Mouse (Mus musculus) adrenal gland, postnatal 4 days (tissue): ENCODE results near the gene Ctsl. TPM values are rescaled to one million over a fixed set of nuclear protein-coding genes. Genes with fewer than 3 reads are reported as not detected.

ENCODE experiments used
- DNase-seq, 2 experiments: peaks; one replicate each; pipeline ENCODE4 v3.0.0; 2021 to 2022; ENCODE audit warnings: low spot score in 2 of 2, mixed read lengths in 2 of 2
- total RNA-seq, 2 experiments: library from RNA; stranded (reverse); gene quantifications; 2 replicates each; pipeline ENCODE4 v1.2.3; 2021

The Ctsl gene
- total RNA-seq, 2 experiments from 2014 or later = 275 to 276 TPM

DNA sequence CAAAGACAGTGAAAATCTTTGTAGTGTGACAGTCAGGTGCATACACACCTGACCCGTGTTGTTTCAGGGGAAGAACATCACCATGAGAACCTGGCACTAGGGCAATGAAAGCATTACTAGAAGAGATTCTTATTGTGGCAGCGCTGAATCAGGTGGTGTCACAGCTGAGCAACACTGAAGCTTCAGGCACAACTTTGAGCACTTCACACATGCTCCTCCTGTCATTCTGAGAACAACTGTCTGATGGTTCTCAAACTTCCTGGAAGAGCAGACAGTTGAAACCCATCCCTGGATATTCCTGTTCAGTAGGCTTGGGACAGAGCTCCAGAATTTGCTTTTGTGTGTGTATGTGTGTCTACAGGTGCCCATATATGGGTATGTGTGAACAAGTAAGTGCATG is 5.8 kb upstream of the Ctsl start:
- no peak for DNase-seq

DNA sequence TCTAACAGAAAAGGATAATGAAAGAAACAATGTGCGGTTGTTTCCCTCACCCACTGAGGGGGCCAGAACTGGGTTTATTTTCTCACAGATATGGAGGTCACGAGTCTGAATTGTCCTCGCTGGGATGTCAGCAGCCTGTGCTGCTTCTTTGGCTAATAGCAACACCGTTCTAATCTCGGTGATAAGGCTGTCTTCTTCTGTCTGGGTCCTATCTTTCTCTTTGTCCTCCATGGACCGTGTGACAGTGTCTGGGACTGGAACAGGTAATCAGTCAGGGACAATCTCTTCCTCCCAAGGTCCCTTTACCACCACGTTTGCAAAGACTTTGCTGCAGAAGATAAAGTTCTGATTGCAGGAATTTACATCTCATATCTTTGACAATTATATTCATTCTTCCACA is 4.5 kb upstream of the Ctsl start:
- DNase-seq = no peak

DNA sequence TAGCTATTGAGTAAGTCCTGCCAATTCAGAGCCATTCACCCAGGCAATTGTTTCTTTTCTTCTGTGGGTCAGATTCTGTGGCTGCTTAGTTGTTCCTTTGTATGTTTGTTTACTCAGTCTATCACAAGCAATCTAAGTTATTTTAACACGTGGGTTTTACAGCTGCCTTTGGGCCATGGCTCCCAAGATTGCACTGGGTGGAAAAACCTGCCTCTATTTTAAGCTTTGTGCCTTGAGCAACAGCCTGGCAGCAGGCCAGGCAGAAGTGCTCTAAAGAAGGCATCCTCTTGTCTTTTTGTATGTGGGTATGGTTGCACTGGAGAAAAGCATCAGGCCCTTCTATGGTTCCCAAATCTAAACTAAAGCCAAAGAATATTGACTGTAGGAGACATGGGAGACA is 3.0 kb upstream of the Ctsl start:
- no peak for DNase-seq

- peak; percentile 7 to 12 for DNase-seq
Measured at GRCm38 (mm10) chr13:64369805-64370172, 901 bp downstream of the Ctsl start.

DNA sequence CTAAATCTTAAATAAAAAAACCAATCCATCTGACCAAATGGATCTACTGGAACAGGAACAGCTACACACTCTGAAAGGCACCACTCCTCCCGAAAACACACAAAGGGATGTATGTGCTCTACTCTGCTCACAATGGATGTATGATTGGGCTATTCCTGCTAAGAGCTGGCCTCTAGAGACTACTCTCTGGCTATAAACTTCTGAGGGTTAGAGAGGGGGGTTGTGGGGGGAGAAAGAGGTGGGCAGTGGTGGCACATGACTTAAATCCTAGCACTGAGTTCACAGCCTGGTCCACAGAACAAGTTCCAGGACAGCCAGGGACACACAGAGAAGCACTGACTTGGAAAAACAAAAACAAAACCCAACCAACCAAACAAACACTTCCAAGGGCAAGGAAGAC is 2.1 kb downstream of the Ctsl start:
- no peak for DNase-seq

DNA sequence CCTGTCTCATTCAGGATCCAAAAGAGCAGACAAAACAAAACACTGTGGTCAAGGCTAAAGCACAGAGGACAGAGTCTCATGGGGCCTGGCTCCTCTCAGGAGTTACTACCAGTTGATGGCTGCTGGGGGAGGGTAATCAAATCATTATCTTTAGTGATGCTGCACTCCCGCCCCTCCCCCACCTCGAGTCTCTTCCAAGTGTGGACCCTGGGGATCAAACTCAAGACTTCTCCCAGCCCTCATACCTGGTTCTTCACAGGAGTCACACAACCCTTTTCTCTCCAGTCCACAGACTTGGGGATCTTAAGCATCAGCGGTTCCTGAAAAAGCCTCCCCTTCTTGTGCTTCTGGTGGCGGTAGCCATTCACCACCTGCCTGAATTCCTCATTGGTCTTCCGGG is 3.1 kb downstream of the Ctsl start:
- DNase-seq = no peak

GRCm38 (mm10) chr13:64365326-64365725 is 5.4 kb downstream of the Ctsl start:
- DNase-seq = no peak

- no peak for DNase-seq
Measured at GRCm38 (mm10) chr13:64364258-64364657, 6.4 kb downstream of the Ctsl start.

DNA sequence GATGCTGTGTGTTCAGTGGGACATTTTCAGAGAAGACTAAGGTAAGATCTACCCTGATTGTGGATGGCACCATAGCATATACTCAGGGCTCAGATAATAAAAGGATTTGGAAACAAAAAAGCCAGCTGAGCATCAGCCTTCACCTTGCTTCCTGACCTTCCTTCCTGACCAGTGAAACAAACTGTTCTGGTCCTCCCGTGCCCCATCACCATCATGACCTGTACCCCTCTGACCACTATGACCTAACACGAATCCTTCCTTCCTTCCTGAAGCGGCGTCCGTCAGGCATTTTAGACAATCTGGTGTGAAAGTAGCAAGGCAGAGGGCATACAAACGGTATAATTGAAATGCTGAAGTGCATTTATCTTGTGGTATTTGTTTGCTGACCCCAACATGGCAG is 8.6 kb downstream of the Ctsl start:
- DNase-seq = no peak

GRCm38 (mm10) chr13:64361020-64361419 is 9.7 kb downstream of the Ctsl start:
- DNase-seq = no peak

GRCm38 (mm10) chr13:64359702-64360101 is 11.0 kb downstream of the Ctsl start:
- DNase-seq = no peak

- no peak for DNase-seq
Measured at GRCm38 (mm10) chr13:64358476-64358875, 12.2 kb downstream of the Ctsl start.

DNA sequence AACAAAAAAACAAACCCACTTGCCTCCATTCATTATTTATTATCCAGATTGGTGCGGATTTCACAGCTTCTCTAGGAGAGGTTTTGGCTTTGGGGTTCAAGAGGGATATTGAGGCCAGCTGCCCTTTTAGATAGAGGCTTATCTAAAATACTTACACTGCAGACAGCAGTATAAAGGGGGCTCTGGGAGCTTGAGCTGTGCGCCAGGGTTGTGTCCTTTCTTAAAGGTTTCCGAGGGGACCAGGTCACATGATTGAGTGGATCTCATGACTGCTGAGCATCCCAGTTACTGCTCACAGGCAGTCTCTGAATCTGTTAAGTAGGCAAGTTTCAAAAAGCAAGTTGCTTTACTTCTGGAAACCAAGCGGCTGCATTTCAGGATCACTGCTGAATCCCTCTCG is 13.3 kb downstream of the Ctsl start:
- no peak for DNase-seq

DNA sequence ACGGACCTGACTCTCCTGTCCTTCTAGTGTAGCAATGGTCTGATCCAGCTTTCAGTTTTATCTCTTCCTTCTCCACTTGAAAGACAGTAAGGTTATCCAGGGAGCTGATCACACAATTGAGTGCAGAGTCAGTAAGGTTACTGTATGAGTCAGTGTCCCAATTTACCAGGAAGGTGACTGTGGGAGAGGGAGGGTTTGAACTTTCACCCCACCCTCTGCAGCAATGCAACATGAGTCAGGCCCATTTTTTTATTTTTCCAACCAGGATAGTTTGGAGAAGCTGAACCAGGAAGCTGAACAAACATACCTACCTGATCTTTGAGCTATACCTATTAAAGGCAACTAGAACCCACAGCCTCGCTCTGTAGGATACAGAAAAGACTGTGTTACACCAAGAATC is 21.2 kb downstream of the Ctsl start:
- no peak for DNase-seq

DNA sequence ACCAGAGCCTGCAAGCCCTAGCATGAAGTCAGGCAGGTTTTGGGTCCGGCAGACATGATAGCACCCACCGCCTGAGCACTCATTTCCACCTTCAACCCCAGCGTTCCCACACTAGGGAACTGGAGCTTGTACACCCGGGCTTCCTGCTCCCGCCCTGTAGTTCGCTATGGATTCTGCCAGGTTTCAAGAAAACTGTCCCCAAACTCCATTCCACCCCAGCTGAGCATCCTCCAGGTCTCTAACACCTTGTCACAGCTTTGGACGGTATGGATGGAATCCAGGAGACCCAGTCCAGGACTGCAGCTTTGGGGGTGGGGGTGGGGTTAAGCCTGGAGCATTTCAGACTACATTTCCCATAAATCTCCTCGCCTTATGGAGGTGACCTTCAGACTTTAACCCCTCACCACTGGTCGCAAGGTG is 26.6 kb downstream of the Ctsl start:
- DNase-seq = no peak

DNA sequence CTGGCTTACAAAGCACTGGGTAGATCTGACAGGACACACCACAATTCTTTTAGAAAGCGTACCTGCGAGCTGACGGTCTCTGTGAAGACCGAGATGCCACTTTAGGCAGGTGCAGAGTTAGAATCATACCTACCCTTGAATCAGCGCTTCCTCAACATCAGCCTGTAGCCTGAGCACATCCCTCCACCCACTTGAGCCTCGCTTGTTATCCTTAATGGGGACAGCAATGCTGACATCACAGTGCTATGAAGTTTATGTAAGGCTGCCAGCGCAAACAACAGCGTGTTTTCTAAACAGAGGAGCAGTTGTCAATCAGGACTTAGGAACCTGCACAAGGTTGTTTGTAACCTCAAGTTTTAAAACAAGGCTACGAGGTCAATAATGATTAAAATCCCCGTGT is 27.1 kb downstream of the Ctsl start:
- DNase-seq = no peak

DNA sequence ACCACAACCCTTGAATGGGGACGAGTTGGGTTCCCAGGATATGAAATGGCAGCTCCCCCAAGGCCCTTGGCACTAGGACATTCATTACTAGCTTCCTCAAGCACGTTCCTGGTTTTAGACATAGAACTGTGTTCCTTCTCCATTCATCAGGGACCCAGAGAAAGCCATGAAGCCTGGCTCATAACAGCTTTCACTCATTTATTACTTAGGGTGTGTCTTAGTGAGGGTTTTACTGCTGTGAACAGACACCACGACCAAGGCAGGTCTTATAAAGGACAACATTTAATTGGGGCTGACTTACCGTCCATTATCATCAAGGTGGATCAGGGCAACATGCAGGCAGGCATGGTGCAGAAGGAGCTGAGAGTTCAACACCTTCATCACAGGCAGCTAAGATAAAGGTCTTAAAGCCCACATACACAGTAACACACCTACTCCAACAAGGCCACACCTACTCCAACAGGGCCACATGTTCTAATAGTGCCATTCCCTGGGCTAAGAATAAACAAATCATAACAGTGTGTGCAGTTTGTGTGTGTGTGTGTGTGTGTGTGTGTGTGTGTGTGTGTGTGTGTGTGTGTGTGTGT is 35.1 kb downstream of the Ctsl start:
- no peak for DNase-seq

GRCm38 (mm10) chr13:64333102-64333501 is 37.6 kb downstream of the Ctsl start:
- DNase-seq = no peak

DNA sequence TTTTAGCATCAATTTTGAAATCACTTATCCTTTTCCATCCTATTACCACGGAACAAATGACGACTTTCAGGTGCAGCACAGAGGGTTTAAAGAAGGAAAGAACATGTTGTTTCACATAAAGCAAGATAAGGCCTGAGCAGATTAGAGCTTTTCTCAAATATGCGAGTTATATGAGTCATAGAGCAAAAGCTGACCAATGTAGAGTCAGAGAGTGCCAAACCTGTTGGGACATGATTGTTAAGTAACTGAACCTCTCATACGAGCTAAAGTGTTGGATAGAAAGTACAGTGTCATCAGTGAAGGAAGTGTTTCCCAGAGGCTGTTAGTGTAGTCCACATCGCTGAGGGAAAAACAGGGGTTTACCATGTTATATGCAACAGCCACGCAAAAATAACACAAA is 38.4 kb downstream of the Ctsl start:
- DNase-seq = no peak

DNA sequence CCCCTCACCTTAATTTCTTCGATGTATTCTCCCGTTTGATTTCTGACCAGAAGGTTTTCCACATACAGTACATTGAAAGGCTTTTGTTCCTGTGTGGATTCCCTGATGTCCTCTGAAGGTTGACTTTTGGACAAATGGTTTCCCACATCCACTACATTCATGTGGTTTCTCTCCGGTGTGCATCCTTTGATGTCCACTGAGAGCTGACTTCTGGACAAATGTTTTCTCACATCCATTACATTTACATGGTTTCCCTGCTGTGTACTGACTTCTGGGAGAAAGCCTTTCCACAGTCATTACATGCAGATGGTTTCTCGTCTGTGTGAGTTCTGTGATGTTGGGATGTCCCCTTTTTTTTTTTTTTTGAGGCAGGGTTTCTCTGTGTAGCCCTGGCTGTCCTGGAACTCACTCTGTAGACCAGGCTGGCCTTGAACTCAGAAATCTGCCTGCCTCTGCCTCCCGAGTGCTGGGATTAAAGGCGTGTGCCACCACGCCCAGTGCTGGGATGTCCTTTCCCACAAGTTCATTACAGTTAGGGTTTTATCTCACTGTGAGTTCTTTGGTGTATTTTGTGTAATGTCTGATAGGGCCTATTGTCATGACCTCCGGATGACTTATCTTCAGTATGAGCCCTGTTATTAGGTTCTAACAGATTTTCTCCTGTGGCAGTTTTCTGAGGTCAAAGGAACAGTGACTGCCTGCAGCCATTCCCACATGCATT is 48.0 kb downstream of the Ctsl start:
- DNase-seq = no peak

- no peak for DNase-seq
Measured at GRCm38 (mm10) chr13:64320334-64320733, 50.4 kb downstream of the Ctsl start.

GRCm38 (mm10) chr13:64319782-64320181 is 50.9 kb downstream of the Ctsl start:
- no peak for DNase-seq

DNA sequence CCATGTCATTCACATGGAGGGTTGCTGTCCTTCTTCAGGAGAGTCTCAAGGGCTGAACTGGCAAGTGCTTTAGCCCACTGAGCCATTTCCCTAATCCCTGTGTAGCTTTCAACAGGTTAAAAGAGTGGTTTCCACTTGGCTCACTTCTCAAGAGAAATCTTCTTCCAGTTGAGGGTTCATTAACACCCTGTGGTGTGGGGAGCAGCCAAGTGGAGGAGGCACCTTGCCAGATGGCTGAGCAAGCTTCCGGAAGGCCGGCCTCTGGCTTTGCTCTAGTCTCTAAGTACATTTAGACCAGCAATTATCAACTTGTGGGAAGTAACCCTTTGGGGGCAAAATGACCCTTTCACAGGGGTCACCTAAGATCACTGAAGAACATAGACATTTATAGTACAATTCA is 52.3 kb downstream of the Ctsl start:
- no peak for DNase-seq
